Mouse (Mus musculus) megakaryocyte, embryonic 14.5 days (primary cell): Measurements from ENCODE around the gene 2510002D24Rik. TPM values are rescaled to one million over a fixed set of nuclear protein-coding genes. Genes with fewer than 3 reads are reported as not detected.

Experiments used
- H3K27me3 ChIP-seq: replicated peaks from 2 replicates; pipeline ENCODE3; 2012; ENCODE audit warnings: inconsistent platforms
- H3K36me3 ChIP-seq: replicated peaks from 2 replicates; pipeline ENCODE3; 2012; ENCODE audit warnings: low read length, inconsistent platforms, mixed read lengths
- H3K4me1 ChIP-seq: 2 replicates; pipeline ENCODE4 v1.6.1; 2012; ENCODE audit warnings: inconsistent platforms
- H3K4me3 ChIP-seq: replicated peaks from 2 replicates; pipeline ENCODE3; 2012; ENCODE audit warnings: moderate library complexity, mild to moderate bottlenecking, inconsistent platforms
- H3K9me3 ChIP-seq: 2 replicates; pipeline ENCODE4 v1.6.1; 2012; ENCODE audit warnings: inconsistent platforms
- FLI1 ChIP-seq: IDR thresholded peaks from 2 replicates; pipeline ENCODE4 v1.6.1; 2012; ENCODE audit warnings: low read length, inconsistent platforms, mixed read lengths
- GATA1 ChIP-seq: IDR thresholded peaks from 3 replicates; pipeline ENCODE4 v1.6.1; 2012; ENCODE audit warnings: mixed read lengths, low read length, inconsistent platforms, borderline replicate concordance
- polyA plus RNA-seq: library from polyadenylated mRNA; stranded (reverse); fragments of >175 nt; gene quantifications from 2 replicates; pipeline ENCODE4 v1.2.3, GENCODE M21; 2012; ENCODE audit warnings: low replicate concordance; ENCODE audit not compliant: insufficient read depth

The 2510002D24Rik gene
- polyA plus RNA-seq, 1 experiment: 26.8 TPM

- Histone ChIP-seq H3K9me3 (no peaks in the 10 kb centered on the region), H3K36me3 (peaks cover 52% of the 10 kb centered on the region), H3K4me1 (peaks cover 64% of the 10 kb centered on the region), H3K27me3 (no peaks in the 10 kb centered on the region), H3K4me3 (no peak overlapping the region)
- TF ChIP-seq FLI1 (no peak), GATA1 (no peak)
Observed at GRCm38 (mm10) chr16:18884044-18884443, 47.7 kb downstream of the 2510002D24Rik start.

Other genes with a start within 250 kb of the 2510002D24Rik start
- gene Tbx1, start 245.9 kb upstream of the 2510002D24Rik start, polyA plus RNA-seq: not detected in 2 replicates
- 3,910 and 6,936 TPM in 2 replicates for gene Gp1bb, start 214.2 kb upstream of the 2510002D24Rik start, polyA plus RNA-seq
- 1.0 TPM in 1 of 2 replicates, not detected in the other for gene Gm49601, start 210.2 kb upstream of the 2510002D24Rik start, polyA plus RNA-seq
- 8.0 and 10.3 TPM in 2 replicates for gene Sept5, start 206.6 kb upstream of the 2510002D24Rik start, polyA plus RNA-seq
- gene Cldn5, start 59.7 kb upstream of the 2510002D24Rik start, polyA plus RNA-seq: not detected in 2 replicates
- gene Ufd1, start 24.8 kb upstream of the 2510002D24Rik start, polyA plus RNA-seq: 11.3 and 18.9 TPM in 2 replicates
- 10.1 and 13.9 TPM in 2 replicates for gene Cdc45, start 24.6 kb upstream of the 2510002D24Rik start, polyA plus RNA-seq
- gene Gm28539, start within 50 bp of the 2510002D24Rik start, polyA plus RNA-seq: not detected in 2 replicates
- gene Mrpl40, start 40.3 kb downstream of the 2510002D24Rik start, polyA plus RNA-seq: 8.4 and 19.5 TPM in 2 replicates
- gene Hira, start 40.5 kb downstream of the 2510002D24Rik start, polyA plus RNA-seq: 6.4 and 6.6 TPM in 2 replicates